Mouse (Mus musculus) forebrain, postnatal 0 days (tissue): ENCODE data around the gene Pcnp. TPM values are rescaled to one million over a fixed set of nuclear protein-coding genes. Genes with fewer than 3 reads are reported as not detected.
A peak's percentile ranks its signal among the peaks of the same experiment; 100 is the strongest.

ENCODE experiments used
- ATAC-seq: fragments of 200-750 bp; cut with Nextera tagmentation; 2 replicates; pipeline ENCODE4 v1.8.0; 2017; ENCODE audit warnings: mild to moderate bottlenecking, moderate library complexity
- DNase-seq: peaks from one replicate; pipeline ENCODE4 v3.0.0-alpha.2; 2015
- H3K27ac ChIP-seq: fragments of 300-500 bp; sonication (generic); 2 replicates; pipeline ENCODE4 v1.5.1; 2014; ENCODE audit warnings: low read depth, mild to moderate bottlenecking, antibody characterized with exemption, low read length, moderate library complexity, mixed read lengths
- H3K27me3 ChIP-seq: fragments of 300-500 bp; sonication (generic); 2 replicates; pipeline ENCODE4 v1.6.1; 2014; ENCODE audit warnings: mild to moderate bottlenecking, low read length, mixed read lengths; ENCODE audit not compliant: insufficient read depth
- H3K36me3 ChIP-seq: fragments of 300-500 bp; sonication (generic); 2 replicates; pipeline ENCODE4 v1.6.1; 2014; ENCODE audit warnings: mild to moderate bottlenecking, moderate library complexity; ENCODE audit not compliant: insufficient read depth
- H3K4me1 ChIP-seq: fragments of 300-500 bp; sonication (generic); 2 replicates; pipeline ENCODE4 v1.6.1; 2014; ENCODE audit warnings: antibody characterized with exemption; ENCODE audit not compliant: insufficient read depth
- H3K4me2 ChIP-seq: fragments of 300-500 bp; sonication (generic); 2 replicates; pipeline ENCODE4 v1.6.1; 2014; ENCODE audit warnings: low read depth, mild to moderate bottlenecking, moderate library complexity
- H3K4me3 ChIP-seq: fragments of 300-500 bp; sonication (generic); 2 replicates; pipeline ENCODE4 v1.5.1; 2014; ENCODE audit warnings: low read depth, low read length, mixed read lengths
- H3K9ac ChIP-seq: fragments of 300-500 bp; sonication (generic); 2 replicates; pipeline ENCODE4 v1.6.1; 2014; ENCODE audit warnings: mild to moderate bottlenecking
- H3K9me3 ChIP-seq: fragments of 300-500 bp; sonication (generic); 2 replicates; pipeline ENCODE4 v1.6.1; 2016; ENCODE audit warnings: low read length
- CTCF ChIP-seq: sonication (generic); IDR thresholded peaks from 2 replicates; pipeline ENCODE4 v1.5.1; 2016; ENCODE audit warnings: antibody characterized with exemption, control low read depth, low read depth
- WGBS: fragments of 180-500 bp; shearing (Covaris S2); extraction: QIAGEN DNeasy Blood & Tissue Kit; methylation state at CpG from one replicate; pipeline ENCODE4 v1.1.7; 2014; 5-methylcytosine and 5-hydroxymethylcytosine counted together
- polyA plus RNA-seq: library from polyadenylated mRNA; unstranded; fragments of >200 nt; fragmentation: Nextera tagmentation; extraction: Ambion mirVana; gene quantifications from 2 replicates; pipeline ENCODE4 v1.2.1, GENCODE M21; 2015
- total RNA-seq: library from RNA; depleted of rRNA; stranded (reverse); fragments of >200 nt; gene quantifications from 2 replicates; pipeline ENCODE4 v1.2.3, GENCODE M21; 2014

The Pcnp gene
- total and polyA plus RNA-seq, 2 experiments from 2014 or later, result 106 to 236 TPM

- H3K9me3 ChIP-seq, result no peaks in the 10 kb centered on the region
- H3K4me3 ChIP-seq, result peak overlapping the region; percentile 95
- H3K9ac ChIP-seq, result peak overlapping the region; percentile 92
- TF ChIP-seq CTCF, result no peak
- WGBS, result under 1% methylated on average over 40 of the region's 55 CpGs
- H3K4me2 ChIP-seq, result peak overlapping the region; percentile 71
- H3K4me1 ChIP-seq, result peaks cover 6% of the 10 kb centered on the region; the same call in 1 of the 2 replicates
- peaks cover 34% of the 10 kb centered on the region for H3K36me3 ChIP-seq
- peak overlapping the region; percentile 94 for H3K27ac ChIP-seq
- no peaks in the 10 kb centered on the region for H3K27me3 ChIP-seq
- DNase-seq (peak; percentile 87), ATAC-seq (peak; percentile 70)
Observed at GRCm38 (mm10) chr16:55974256-55974902, 55.2 kb downstream of the Pcnp start.

GRCm38 (mm10) chr16:55973431-55974255 is 55.9 kb downstream of the Pcnp start, which contains the start of gene Zbtb11:
TSS of gene Zbtb11 (plus strand) at chr16:55973883.
- Histone ChIP-seq H3K27ac (peak within 1 kb of the TSS; percentile 94), H3K9ac (peak within 1 kb of the TSS; percentile 92), H3K4me2 (peak within 1 kb of the TSS; percentile 71), H3K9me3 (no peaks in the 10 kb centered on the region), H3K36me3 (peaks cover 37% of the 10 kb centered on the region), H3K27me3 (no peaks in the 10 kb centered on the region), H3K4me3 (peak within 1 kb of the TSS; percentile 95), H3K4me1 (peaks cover 6% of the 10 kb centered on the region; the same call in 1 of the 2 replicates)
- TF ChIP-seq CTCF, result peak; percentile 54
- DNase-seq (peak; percentile 100), ATAC-seq (peak; percentile 98)
- 2% methylated on average over 81 of the region's 86 CpGs for WGBS

GRCm38 (mm10) chr16:55972626-55973201 is 56.8 kb downstream of the Pcnp start:
- H3K4me3 ChIP-seq, result peak overlapping the region; percentile 95
- peaks cover 6% of the 10 kb centered on the region; the same call in 1 of the 2 replicates for H3K4me1 ChIP-seq
- no peak for TF ChIP-seq CTCF
- H3K27ac ChIP-seq, result 0 out of 2 replicates have a peak overlapping the region, but pooled peaks have one; percentile 63
- no peak for DNase-seq
- peak overlapping the region; percentile 19 for H3K9ac ChIP-seq
- H3K4me2 ChIP-seq, result peak overlapping the region; percentile 58
- no peaks in the 10 kb centered on the region for H3K27me3 ChIP-seq
- H3K36me3 ChIP-seq, result peaks cover 32% of the 10 kb centered on the region
- no peak for ATAC-seq
- H3K9me3 ChIP-seq, result no peaks in the 10 kb centered on the region
- 50% methylated on average over 10 of the region's 10 CpGs for WGBS

GRCm38 (mm10) chr16:55971735-55972615 is 57.6 kb downstream of the Pcnp start:
- H3K4me1 ChIP-seq, result peaks cover 12% of the 10 kb centered on the region
- H3K9me3 ChIP-seq, result no peaks in the 10 kb centered on the region
- 74% methylated on average over 6 of the region's 6 CpGs for WGBS
- no peak for TF ChIP-seq CTCF
- H3K36me3 ChIP-seq, result peaks cover 32% of the 10 kb centered on the region
- no peak overlapping the region for H3K9ac ChIP-seq
- no peaks in the 10 kb centered on the region for H3K27me3 ChIP-seq
- H3K27ac ChIP-seq, result no peak overlapping the region
- ATAC-seq, result no peak
- H3K4me3 ChIP-seq, result no peak overlapping the region
- H3K4me2 ChIP-seq, result no peak overlapping the region
- no peak for DNase-seq

- H3K4me2 ChIP-seq, result no peak overlapping the region
- H3K27ac ChIP-seq, result no peak overlapping the region
- TF ChIP-seq CTCF, result no peak
- no peak for DNase-seq
- no peaks in the 10 kb centered on the region for H3K9me3 ChIP-seq
- H3K4me3 ChIP-seq, result no peak overlapping the region
- 93% methylated on average over 5 of the region's 5 CpGs for WGBS
- peaks cover 10% of the 10 kb centered on the region for H3K4me1 ChIP-seq
- H3K9ac ChIP-seq, result no peak overlapping the region
- H3K36me3 ChIP-seq, result peaks cover 32% of the 10 kb centered on the region
- ATAC-seq, result no peak
- H3K27me3 ChIP-seq, result no peaks in the 10 kb centered on the region
Observed at GRCm38 (mm10) chr16:55970416-55970815, 59.1 kb downstream of the Pcnp start.

GRCm38 (mm10) chr16:55969147-55969546 is 60.4 kb downstream of the Pcnp start:
- peak; percentile 40 for DNase-seq
- Histone ChIP-seq H3K9me3 (no peaks in the 10 kb centered on the region), H3K27ac (no peak overlapping the region), H3K9ac (no peak overlapping the region), H3K27me3 (no peaks in the 10 kb centered on the region), H3K4me1 (peaks cover 6% of the 10 kb centered on the region), H3K4me2 (no peak overlapping the region), H3K36me3 (peaks cover 32% of the 10 kb centered on the region), H3K4me3 (no peak overlapping the region)
- ATAC-seq, result no peak
- WGBS, result 75% methylated on average over 3 of the region's 3 CpGs
- peak; percentile 65 for TF ChIP-seq CTCF
